Mouse (Mus musculus): ENCODE results near the gene Rbm47.
A peak's percentile ranks its signal among the peaks of the same experiment; 100 is the strongest.

The Rbm47 gene

GRCm38 (mm10) chr5:66165748-66166147 lies 7.2 kb downstream of the Rbm47 start:
- no peak for DNase-seq (ENCODE audit: low spot score in 2 of 2)

DNA sequence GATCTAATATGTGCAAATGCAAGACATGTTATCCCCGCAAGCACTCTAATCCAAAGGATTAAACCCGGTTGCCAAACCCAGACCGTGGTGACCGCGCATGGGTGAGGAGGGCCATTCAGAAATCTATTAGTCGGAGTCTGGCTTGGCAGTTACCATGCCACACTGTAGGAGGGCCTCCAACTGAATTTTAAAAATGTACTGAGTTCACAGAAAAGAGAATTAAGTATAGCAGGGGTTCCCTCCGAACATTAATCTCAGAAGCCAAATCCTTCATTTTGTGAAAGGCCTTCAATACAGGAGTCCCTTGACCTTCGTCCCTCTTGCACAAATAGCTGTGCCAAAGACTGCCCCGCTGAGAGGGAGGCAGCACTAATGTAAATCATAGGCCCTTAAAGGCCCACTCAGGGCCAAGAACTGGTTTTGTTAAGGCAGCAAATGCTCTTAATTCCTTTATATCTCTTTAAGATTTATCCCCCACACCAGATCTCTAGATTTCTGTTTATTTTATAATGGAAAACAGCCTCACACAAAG lies 16.4 kb downstream of the Rbm47 start:
- no peak for DNase-seq (ENCODE audit: low spot score in 2 of 2)

DNA sequence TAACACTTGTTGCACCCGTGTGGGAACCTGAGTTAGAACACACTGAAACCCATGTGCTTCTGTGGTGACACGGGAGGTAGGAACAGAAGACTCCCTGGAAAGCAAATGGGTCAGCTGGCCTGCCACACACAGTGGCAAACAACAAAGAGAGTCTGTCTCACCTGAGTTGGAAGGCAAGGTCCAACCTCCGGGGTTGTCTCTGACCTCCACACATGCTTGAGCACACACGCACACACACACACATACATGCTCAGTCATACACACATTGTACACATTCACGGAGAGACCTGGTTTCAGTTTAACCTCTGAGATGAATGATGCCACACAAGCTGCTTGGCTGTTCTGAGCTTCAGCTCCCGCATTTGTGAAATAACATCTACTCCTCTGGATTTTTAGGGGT lies 18.3 kb downstream of the Rbm47 start:
- no peak for DNase-seq (ENCODE audit: low spot score in 2 of 2)

DNA sequence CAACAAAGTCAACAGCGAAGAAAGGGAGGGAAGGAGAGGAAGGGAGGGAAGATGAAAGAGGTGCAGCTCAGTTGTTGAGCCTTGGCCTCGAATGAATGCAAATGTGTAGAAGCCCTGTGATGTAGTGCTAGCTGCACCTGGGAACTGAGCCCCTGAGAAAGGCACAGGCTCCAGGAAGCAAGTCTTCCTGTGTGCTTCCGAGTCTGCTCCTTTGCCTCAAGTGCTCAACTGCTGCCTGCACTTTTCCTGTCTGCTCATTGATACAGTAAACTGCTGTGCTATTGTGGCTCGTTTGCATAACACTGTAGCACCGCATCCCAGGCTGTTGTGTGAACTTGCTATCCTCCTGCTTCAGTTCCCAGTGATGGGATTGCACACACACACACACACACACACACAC lies 19.4 kb downstream of the Rbm47 start:
- no peak for DNase-seq (ENCODE audit: low spot score in 2 of 2)

DNA sequence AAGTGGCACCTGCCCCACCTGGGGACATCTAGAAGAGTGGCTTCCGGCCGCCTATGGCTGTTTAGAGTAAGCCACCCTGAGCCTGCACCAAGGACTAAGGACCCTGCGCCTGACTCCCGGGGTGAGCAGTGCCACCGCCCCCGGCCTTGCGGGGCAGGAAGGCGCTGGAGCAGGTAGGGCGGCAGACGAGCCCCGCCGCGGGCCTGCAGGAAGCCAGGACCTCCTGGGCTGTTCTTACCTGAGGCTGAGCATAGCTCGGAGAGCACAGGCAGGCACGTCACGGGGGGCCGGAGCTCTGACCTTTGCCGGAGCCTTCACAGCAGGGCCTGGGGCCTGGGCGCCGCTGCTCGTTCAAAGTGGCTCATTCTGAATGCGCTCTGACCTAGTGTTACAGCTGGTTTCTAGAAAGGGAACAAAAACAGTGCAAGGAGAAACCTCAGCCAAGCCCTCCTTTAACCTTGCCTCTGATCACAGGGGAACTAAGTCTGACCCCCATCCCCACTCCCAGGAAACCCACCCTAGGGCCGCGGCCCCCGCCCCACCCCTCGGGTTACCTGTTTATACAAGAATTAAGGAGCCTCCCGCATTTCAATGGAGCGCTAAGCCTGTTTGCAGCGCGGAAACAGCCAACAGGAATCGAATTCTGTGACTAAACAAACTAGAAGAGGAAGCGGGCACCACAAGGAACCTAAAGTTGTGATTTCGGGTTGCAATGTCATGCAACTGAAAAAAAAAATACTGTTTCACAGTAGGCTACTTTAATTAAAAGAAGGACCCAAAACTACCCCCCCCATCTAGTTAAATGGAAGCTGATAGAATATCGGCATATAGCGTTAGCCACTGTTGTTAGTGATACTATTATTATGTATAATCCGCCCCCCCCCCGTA lies 21.4 kb downstream of the Rbm47 start:
- peak; percentile 26 to 68 for DNase-seq (ENCODE audit: low spot score in 2 of 2)

GRCm38 (mm10) chr5:66150706-66151300 lies 22.1 kb downstream of the Rbm47 start:
- peak in 1 of 2 experiments; percentile 66 for DNase-seq (ENCODE audit: low spot score in 2 of 2)

DNA sequence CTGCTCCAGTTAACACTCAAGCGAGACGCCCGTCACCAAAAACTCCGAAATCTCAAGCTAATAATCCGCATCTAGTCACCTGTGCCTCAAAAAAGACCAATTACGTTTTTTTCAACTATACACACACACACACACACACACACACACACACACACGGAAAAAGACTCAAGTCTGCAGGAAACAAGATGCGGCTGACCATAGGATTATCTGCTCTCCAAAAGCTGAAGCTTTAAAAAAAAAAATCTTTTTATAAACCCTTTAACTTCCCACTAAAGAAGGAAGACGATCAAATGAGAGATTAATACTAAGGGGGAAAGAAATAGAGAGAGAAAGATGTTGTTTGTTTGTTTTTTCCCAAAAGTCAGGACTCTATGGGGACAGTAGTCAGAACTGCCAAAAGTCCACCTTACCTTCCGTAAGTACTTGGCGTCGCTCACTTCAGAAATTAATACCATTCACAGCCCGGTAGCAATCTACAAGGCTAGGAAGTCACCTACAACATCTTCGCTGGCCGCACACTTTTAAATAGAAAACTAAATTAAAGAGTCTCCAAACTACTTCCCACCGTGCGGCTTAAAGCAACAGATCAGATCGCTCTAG lies 22.7 kb downstream of the Rbm47 start:
- no peak for DNase-seq (ENCODE audit: low spot score in 2 of 2)

DNA sequence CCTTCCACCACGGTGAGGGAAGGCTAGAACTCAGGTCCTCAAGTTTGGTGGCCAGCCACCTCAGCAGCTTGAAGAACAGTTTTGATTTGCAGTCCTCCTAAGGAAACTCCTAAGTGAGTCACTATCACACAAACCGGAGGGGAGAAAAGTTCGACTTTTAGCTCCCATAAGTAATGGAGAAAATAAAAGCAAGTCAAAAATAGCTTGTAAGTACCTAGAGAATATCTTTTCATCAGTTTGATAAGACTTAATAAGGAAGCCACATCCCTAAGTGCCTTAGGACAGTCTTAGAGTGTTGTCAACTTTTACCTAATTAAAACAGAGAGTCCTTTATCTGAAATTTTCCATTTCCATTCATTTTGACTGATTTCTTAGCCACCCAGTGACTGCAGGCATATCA lies 23.3 kb downstream of the Rbm47 start:
- DNase-seq (ENCODE audit: low spot score in 2 of 2), result no peak

DNA sequence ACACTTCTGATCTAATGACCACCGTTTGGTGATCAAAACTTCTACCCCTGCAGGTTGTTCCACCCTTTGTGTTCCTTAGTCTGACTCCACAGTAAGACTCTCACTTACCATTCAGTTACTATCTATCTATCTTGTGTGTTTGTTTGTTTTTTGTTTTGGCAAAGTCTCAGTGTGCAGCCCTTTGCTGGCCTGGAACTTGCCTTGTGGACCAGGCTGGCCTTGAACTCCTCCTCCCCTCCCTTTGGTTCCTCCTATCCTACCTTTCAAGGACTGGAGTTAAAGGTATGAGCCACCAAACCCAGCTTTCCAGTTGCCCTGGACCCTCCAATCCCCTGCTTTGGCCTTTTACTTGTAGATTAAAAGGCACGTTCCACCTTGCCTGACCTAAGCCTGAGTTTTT lies 23.8 kb downstream of the Rbm47 start:
- no peak for DNase-seq (ENCODE audit: low spot score in 2 of 2)

DNA sequence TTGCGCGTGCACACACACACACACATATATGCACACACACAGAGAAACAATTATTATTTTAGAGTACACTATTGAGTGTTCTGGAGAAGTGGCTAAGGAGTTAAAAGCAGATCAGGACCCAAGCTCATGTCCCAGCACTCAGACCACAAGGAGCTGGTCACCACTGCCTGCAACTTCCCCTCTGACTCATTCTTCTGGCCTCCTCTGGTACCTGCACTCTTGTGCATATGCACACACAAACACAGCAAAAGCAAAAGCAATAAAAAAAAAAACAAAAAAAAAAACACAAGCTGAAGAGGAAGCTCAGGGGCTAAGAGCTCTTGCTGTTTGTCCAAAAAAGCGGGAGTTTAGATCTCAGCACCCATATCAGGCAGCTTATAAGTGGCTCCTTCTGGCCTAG lies 25.6 kb downstream of the Rbm47 start:
- no peak for DNase-seq (ENCODE audit: low spot score in 2 of 2)

DNA sequence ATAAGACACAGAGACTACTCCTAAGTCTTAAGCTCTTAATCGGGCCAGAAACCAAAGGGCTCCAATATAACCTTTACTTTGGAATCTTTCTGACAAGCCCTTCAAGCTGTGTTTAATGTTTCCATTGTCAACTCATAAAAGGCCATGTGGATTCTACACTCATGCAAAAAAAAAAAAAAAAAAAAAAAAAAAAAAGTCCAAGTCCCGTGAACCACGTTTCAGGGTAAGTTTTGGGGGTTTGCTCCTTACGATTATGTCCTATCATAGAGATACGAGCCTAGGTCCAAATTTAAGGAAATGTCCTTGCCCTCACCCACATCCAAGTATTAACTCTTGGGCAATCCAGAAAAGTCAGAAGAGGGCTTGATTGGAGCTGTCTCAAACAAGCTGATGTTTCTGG lies 27.3 kb downstream of the Rbm47 start:
- DNase-seq (ENCODE audit: low spot score in 2 of 2), result no peak

- DNase-seq (ENCODE audit: low spot score in 2 of 2), result no peak
Observed at GRCm38 (mm10) chr5:66143093-66144032, 29.6 kb downstream of the Rbm47 start.

DNA sequence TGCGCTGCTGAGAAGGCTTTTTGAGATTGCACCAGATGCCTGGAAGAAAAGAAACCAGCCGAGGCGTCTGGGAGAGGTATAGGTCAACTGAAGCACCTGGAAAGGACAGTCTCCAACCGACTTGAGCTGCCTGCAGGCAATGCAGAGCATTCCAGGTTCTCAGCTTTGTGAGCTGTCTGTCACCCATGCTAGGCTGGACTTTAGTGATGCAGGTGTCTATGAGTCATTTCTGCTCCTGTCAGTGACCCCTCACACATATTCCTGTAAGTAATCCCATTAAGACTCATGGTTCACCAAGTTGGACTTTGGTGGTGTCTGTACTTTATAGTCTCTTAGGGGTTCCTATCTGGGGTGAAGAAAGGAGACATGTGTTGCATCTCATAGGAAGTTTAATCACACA lies 31.4 kb downstream of the Rbm47 start:
- no peak for DNase-seq (ENCODE audit: low spot score in 2 of 2)

DNA sequence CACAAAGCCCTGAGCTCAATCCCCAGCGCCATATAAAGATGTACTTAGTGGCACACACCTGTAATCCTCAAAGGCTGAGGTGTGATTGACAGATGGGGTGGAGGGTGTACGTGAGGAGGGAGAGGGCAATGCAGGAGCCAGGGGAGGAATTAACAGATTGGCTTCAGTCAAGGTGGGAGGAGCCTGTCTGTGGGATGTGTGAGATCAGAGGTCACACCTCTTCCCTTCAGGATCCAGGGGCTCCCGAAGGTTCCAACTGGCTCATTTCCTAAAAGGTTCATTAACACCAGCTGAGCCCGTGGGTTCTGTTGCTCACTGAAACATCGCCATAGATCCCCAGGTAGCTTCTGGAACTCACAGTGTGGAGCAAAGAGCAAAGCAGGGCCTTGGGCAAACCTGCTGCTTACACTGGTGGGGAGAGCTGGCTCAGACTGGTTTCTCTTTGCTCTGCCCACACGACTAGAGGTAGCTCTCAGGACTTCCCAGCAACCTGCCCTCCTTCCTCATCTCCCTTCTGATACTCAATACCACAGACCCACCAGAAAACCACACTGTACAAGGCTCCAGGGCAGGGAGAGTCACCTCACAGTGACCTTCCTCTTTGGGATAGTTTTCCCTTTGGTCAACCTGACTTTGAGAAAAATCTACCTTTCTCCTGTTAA lies 33.2 kb downstream of the Rbm47 start:
- no peak for DNase-seq (ENCODE audit: low spot score in 2 of 2)

GRCm38 (mm10) chr5:66139171-66139570 lies 33.7 kb downstream of the Rbm47 start:
- no peak for DNase-seq (ENCODE audit: low spot score in 2 of 2)

DNA sequence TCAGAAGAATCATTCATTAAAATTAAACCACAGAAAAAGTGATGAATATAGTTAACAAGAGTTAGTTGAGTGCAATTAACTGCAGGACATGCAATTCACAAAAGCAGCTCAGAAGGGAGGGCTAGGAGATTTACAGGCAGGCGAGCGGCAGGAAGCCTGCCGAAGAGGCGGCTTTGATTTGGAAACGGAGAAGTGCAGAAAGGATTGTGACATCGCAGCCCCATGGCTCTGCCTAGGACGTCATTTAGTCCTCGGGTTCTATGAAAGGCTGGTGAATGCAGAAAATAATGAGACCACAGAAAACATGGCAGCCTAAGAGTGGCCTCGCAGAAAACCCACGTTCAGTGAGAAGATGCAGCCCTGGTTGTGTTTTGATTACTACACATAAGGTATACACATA lies 34.3 kb downstream of the Rbm47 start:
- DNase-seq (ENCODE audit: low spot score in 2 of 2), result no peak

GRCm38 (mm10) chr5:66137250-66137649 lies 35.7 kb downstream of the Rbm47 start:
- DNase-seq (ENCODE audit: low spot score in 2 of 2), result no peak

- DNase-seq (ENCODE audit: low spot score in 2 of 2), result no peak
Observed at GRCm38 (mm10) chr5:66135853-66136210, 37.1 kb downstream of the Rbm47 start.

DNA sequence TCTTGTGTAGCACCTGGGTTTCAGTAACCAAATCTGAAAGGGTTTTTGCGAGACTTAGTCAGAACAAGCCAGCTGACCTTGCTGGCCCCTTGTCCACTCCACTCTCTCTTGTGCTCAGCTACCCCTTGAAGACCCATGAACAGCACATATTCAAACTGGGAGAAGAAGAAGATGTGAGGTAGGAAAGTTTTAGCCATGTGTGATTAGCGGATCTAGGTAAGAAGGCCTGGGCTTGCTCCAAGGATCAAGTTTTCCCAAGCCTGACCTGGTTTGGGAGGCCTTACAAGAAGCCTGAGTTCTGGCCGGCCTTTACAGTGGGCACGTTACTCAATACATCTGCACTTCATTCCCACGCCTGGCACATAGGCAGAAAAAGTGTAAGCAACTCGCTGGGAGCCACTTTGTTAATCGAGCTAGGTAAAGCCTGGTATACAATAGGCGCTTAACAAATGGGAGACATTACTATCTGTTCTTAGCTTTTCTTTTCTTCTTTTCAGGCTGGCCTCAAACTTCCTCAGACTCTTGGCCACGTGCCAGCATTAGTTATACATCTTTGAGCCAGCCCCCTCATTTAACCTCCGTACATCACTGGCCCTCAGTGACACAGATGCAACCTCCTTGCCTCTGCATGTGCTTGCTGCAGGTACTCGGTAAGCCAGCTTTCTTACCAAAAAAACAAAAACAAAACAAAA lies 37.6 kb downstream of the Rbm47 start:
- no peak for DNase-seq (ENCODE audit: low spot score in 2 of 2)

DNA sequence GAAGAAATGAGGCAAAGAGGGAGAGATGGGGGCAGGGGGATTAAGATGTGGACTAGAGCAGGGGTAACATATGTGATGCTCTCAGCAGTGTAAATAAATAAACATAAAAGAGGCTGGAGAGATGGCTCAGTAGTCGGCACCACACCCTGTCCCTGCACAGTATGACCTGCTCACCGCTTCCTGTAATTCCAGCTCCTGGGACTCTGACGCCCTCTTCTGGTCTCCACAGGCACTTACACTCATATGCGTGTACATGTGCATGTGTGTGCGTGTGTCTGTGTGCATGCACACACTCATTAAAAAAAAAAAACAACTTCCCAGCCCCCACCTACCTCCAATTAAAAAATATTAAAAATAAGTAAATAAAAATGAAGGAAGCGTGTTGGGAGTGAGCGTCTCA lies 38.3 kb downstream of the Rbm47 start:
- no peak for DNase-seq (ENCODE audit: low spot score in 2 of 2)

GRCm38 (mm10) chr5:66128948-66129347 lies 44.0 kb downstream of the Rbm47 start:
- DNase-seq (ENCODE audit: low spot score in 2 of 2), result no peak

Data from spleen, postnatal 4 days (tissue).